Mouse (Mus musculus): ENCODE measurements around the gene Bsg. TPM values are rescaled to one million over a fixed set of nuclear protein-coding genes. Genes with fewer than 3 reads are reported as not detected.

The Bsg gene
- polyA plus RNA-seq, 1 experiment from 2014 or later: 576 TPM

GRCm38 (mm10) chr10:79668771-79669575 lies 35.3 kb upstream of the Bsg start, which contains the start of gene Tpgs1:
Tpgs1 (plus strand) TSS chr10:79669369.
- Histone ChIP-seq H3K4me2 (peak within 1 kb of the TSS; percentile 79), H3K27ac (ENCODE audit: low read depth, low read length) (peak within 1 kb of the TSS; percentile 96), H3K36me3 (ENCODE audit: control insufficient read depth, insufficient read depth, low read length) (no peaks in the 10 kb centered on the region), H3K9me3 (ENCODE audit: control insufficient read depth, low read length) (no peaks in the 10 kb centered on the region), H3K4me3 (ENCODE audit: low read depth, low read length) (peak within 1 kb of the TSS; percentile 95), H3K4me1 (ENCODE audit: control insufficient read depth, insufficient read depth, low read length) (peaks cover 17% of the 10 kb centered on the region), H3K9ac (ENCODE audit: low read length) (peak within 1 kb of the TSS; percentile 92), H3K27me3 (ENCODE audit: control insufficient read depth, insufficient read depth, low read length) (no peaks in the 10 kb centered on the region)
- under 1% methylated on average over 45 of the region's 45 CpGs for WGBS
- DNase-seq (ENCODE audit: low spot score, missing footprints) (peak; percentile 100), ATAC-seq (ENCODE audit: low FRiP score) (peak; percentile 80)

- DNase-seq (ENCODE audit: low spot score, missing footprints) (peak; percentile 98), ATAC-seq (ENCODE audit: low FRiP score) (peak; percentile 75)
- WGBS: under 1% methylated on average over 47 of the region's 47 CpGs
- Histone ChIP-seq H3K9ac (ENCODE audit: low read length) (peak overlapping the region; percentile 92), H3K4me1 (ENCODE audit: control insufficient read depth, insufficient read depth, low read length) (peaks cover 17% of the 10 kb centered on the region), H3K27ac (ENCODE audit: low read depth, low read length) (peak overlapping the region; percentile 96), H3K4me3 (ENCODE audit: low read depth, low read length) (peak overlapping the region; percentile 95), H3K36me3 (ENCODE audit: control insufficient read depth, insufficient read depth, low read length) (no peaks in the 10 kb centered on the region), H3K9me3 (ENCODE audit: control insufficient read depth, low read length) (no peaks in the 10 kb centered on the region), H3K4me2 (peak overlapping the region; percentile 79), H3K27me3 (ENCODE audit: control insufficient read depth, insufficient read depth, low read length) (no peaks in the 10 kb centered on the region)
Observed at GRCm38 (mm10) chr10:79669576-79670057, 34.7 kb upstream of the Bsg start.

DNA sequence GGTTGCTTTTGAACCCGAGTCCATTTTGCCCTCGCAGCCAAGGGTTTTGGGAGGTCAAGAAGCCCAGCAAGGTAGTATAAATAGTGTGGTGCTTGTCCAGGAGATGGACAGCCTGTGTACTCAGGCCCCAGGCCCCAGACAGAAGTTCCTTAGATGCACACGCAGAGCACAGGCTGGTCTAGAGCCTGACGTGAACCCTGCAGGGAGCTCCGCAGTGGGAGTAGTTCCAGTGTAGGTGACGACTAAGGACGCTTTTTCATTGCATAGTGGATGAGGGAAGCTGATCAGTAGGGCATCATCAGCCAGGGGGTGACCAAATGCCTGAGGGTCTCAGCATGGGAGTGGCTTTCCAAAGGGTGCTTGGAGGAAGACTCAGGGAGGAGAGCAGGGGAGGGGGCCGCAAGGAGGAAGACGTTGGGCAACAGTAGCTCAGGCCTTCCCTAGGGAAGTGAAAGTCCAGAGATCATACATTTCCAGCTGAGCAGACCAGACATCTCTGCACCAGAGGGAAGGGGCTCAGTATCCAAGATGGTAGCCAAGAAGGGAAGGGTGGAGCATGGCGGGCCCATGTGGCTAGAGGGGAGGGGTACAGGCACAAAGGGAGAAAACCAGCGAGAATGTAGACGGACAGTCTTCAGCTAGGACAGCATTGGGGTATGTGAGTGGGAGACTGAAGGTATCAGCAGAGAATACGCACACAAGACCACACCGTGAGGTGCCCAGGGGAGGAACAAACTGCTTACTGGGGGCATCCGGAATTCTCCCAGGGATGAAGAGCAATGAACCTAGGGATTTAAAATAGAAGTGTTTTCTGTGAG lies 34.0 kb upstream of the Bsg start:
- Histone ChIP-seq H3K36me3 (ENCODE audit: control insufficient read depth, insufficient read depth, low read length) (no peaks in the 10 kb centered on the region), H3K27me3 (ENCODE audit: control insufficient read depth, insufficient read depth, low read length) (no peaks in the 10 kb centered on the region), H3K4me1 (ENCODE audit: control insufficient read depth, insufficient read depth, low read length) (peaks cover 17% of the 10 kb centered on the region), H3K9ac (ENCODE audit: low read length) (peak overlapping the region; percentile 92), H3K4me3 (ENCODE audit: low read depth, low read length) (peak overlapping the region; percentile 95), H3K9me3 (ENCODE audit: control insufficient read depth, low read length) (no peaks in the 10 kb centered on the region), H3K27ac (ENCODE audit: low read depth, low read length) (no peak overlapping the region), H3K4me2 (peak overlapping the region; percentile 79)
- DNase-seq (ENCODE audit: low spot score, missing footprints): no peak
- WGBS: 37% methylated on average over 15 of the region's 15 CpGs
- peak; percentile 25 for ATAC-seq (ENCODE audit: low FRiP score)

DNA sequence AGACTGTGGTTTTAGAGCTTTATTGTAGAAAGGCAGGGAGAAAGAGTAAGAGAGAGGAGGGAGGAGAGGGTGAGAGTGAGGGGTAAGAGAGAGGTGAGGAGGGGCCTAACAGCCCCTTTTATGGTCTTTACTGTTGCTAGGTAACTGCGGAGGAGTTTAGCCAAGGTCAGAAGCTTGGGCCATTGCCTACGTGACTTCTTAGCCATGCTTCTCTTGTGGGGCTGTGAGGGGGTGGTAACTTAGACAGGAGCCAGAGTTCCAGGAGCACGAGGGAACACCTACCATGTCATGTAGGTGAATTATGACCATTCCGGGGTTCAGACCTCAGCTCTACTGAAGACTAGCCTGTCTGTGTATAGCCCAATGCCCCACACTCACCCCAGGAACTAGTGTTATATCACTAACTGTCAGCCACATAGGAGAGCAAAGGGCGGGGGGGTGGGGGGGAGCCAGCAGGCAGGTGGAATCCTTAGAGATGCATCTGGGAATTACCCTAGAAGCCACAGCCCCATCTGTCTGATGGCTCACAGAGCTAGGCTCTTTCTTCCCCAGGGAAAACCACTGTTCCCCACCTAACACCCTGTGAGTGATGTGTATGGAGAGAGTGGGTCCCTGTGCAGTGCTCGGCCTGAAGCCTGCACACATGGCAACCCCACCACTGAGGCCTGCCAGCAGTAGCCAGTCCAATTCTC lies 32.7 kb upstream of the Bsg start:
- ATAC-seq (ENCODE audit: low FRiP score): no peak
- no peak for DNase-seq (ENCODE audit: low spot score, missing footprints)
- no peak overlapping the region for H3K4me3 ChIP-seq (ENCODE audit: low read depth, low read length)
- H3K36me3 ChIP-seq (ENCODE audit: control insufficient read depth, insufficient read depth, low read length): no peaks in the 10 kb centered on the region
- no peaks in the 10 kb centered on the region for H3K27me3 ChIP-seq (ENCODE audit: control insufficient read depth, insufficient read depth, low read length)
- 0 out of 2 replicates have a peak overlapping the region, but pooled peaks have one; percentile 11 for H3K4me2 ChIP-seq
- 65% methylated on average over 6 of the region's 6 CpGs for WGBS
- H3K9me3 ChIP-seq (ENCODE audit: control insufficient read depth, low read length): no peaks in the 10 kb centered on the region
- no peak overlapping the region for H3K27ac ChIP-seq (ENCODE audit: low read depth, low read length)
- peaks cover 17% of the 10 kb centered on the region for H3K4me1 ChIP-seq (ENCODE audit: control insufficient read depth, insufficient read depth, low read length)
- no peak overlapping the region for H3K9ac ChIP-seq (ENCODE audit: low read length)

GRCm38 (mm10) chr10:79672088-79672455 lies 32.2 kb upstream of the Bsg start:
- H3K27ac ChIP-seq (ENCODE audit: low read depth, low read length): no peak overlapping the region
- no peak overlapping the region for H3K4me2 ChIP-seq
- H3K9ac ChIP-seq (ENCODE audit: low read length): no peak overlapping the region
- ATAC-seq (ENCODE audit: low FRiP score) (no peak), DNase-seq (ENCODE audit: low spot score, missing footprints) (no peak)
- no peaks in the 10 kb centered on the region for H3K9me3 ChIP-seq (ENCODE audit: control insufficient read depth, low read length)
- H3K4me1 ChIP-seq (ENCODE audit: control insufficient read depth, insufficient read depth, low read length): peaks cover 17% of the 10 kb centered on the region
- 66% methylated on average over 3 of the region's 3 CpGs for WGBS
- H3K36me3 ChIP-seq (ENCODE audit: control insufficient read depth, insufficient read depth, low read length): no peaks in the 10 kb centered on the region
- no peak overlapping the region for H3K4me3 ChIP-seq (ENCODE audit: low read depth, low read length)
- H3K27me3 ChIP-seq (ENCODE audit: control insufficient read depth, insufficient read depth, low read length): no peaks in the 10 kb centered on the region

- Histone ChIP-seq H3K9ac (ENCODE audit: low read length) (no peak overlapping the region), H3K9me3 (ENCODE audit: control insufficient read depth, low read length) (no peaks in the 10 kb centered on the region), H3K36me3 (ENCODE audit: control insufficient read depth, insufficient read depth, low read length) (no peaks in the 10 kb centered on the region), H3K4me3 (ENCODE audit: low read depth, low read length) (no peak overlapping the region), H3K4me1 (ENCODE audit: control insufficient read depth, insufficient read depth, low read length) (peaks cover 17% of the 10 kb centered on the region), H3K27ac (ENCODE audit: low read depth, low read length) (no peak overlapping the region), H3K27me3 (ENCODE audit: control insufficient read depth, insufficient read depth, low read length) (no peaks in the 10 kb centered on the region), H3K4me2 (no peak overlapping the region)
- DNase-seq (ENCODE audit: low spot score, missing footprints) (no peak), ATAC-seq (ENCODE audit: low FRiP score) (no peak)
- WGBS: 94% methylated on average over 3 of the region's 3 CpGs
Observed at GRCm38 (mm10) chr10:79673054-79673453, 31.2 kb upstream of the Bsg start.

DNA sequence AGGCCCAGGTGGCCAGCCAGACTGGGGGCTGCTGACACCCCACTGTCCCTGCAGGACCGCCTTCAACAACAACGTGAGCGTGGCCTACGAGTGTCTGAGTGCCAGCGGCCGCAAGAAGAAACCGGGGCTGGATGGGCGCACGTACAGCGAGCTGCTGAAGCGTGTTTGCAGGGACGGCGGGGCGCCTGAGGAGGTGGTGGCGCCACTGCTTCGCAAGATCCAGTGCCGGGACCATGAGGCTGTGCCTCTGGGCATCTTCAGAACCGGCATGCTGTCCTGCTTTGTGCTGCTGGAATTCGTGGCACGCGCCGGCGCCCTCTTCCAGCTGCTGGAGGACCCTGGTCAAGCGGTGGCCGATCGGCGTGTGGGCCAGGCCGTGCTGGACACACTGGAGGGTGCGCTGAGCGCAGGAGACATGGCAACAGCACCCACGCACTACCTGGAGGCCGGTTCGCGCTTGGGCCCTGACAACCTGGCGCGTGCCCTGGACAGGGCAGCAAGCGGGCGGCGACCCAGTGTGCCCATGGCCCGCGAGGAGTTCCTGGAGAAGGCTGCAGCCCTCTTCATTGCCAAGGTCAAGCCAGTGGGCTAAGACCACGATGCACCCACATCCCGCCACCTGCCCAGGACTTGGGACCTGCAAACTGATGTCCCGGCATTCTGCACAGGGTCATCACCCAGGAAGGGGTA lies 28.8 kb upstream of the Bsg start:
- ATAC-seq (ENCODE audit: low FRiP score): no peak
- Histone ChIP-seq H3K36me3 (ENCODE audit: control insufficient read depth, insufficient read depth, low read length) (no peaks in the 10 kb centered on the region), H3K4me2 (no peak overlapping the region), H3K4me3 (ENCODE audit: low read depth, low read length) (no peak overlapping the region), H3K4me1 (ENCODE audit: control insufficient read depth, insufficient read depth, low read length) (peaks cover 7% of the 10 kb centered on the region), H3K9ac (ENCODE audit: low read length) (no peak overlapping the region), H3K27me3 (ENCODE audit: control insufficient read depth, insufficient read depth, low read length) (no peaks in the 10 kb centered on the region), H3K27ac (ENCODE audit: low read depth, low read length) (no peak overlapping the region), H3K9me3 (ENCODE audit: control insufficient read depth, low read length) (no peaks in the 10 kb centered on the region)
- no peak for DNase-seq (ENCODE audit: low spot score, missing footprints)
- WGBS: 55% methylated on average over 44 of the region's 44 CpGs

DNA sequence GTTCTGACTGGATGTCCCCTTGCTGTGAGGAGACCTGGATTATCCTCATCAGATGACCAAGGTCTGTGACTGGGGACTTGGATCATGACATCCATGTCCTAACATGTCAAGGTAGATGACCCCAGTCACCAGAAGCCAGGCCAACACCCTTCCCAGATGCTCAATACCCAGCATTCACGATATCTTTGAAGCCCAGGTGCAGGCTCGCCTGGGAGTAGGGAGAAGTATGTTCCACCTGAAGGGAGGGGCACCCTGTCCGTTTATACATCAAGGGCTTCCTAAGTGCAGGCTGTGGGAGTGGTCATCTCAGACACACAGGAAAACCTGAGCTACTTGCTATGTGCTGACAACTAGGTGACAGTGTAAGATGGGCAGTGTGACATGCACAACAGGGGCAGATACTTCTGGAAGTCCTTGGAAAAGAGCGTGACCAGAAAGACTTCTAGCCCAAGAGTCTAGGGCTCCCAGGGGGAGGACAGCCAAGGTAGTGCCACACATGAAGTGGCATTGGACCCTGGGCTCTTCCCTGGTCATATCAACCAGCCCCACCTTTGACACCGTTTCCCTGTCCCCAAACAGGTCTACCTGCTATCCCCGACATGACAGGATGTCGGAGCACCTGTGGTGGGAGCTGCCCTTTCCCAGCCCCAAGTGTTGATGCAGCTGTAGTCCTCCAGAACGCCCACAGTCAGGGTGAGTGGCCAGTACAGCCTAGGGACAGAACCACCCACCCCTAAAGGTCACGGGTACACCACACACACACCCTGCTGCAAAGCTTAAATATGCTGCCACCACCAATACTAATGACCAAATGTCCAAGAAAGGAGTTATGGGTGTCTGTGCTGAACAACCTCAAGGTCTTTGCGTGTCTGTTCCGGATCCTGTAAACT lies 23.4 kb upstream of the Bsg start:
- peaks cover 17% of the 10 kb centered on the region for H3K4me1 ChIP-seq (ENCODE audit: control insufficient read depth, insufficient read depth, low read length)
- DNase-seq (ENCODE audit: low spot score, missing footprints): no peak
- peak; percentile 41 for ATAC-seq (ENCODE audit: low FRiP score)
- H3K27ac ChIP-seq (ENCODE audit: low read depth, low read length): peak overlapping the region; percentile 25
- peak overlapping the region; percentile 54 for H3K4me2 ChIP-seq
- WGBS: 41% methylated on average over 11 of the region's 11 CpGs
- no peaks in the 10 kb centered on the region for H3K27me3 ChIP-seq (ENCODE audit: control insufficient read depth, insufficient read depth, low read length)
- peaks cover 8% of the 10 kb centered on the region for H3K36me3 ChIP-seq (ENCODE audit: control insufficient read depth, insufficient read depth, low read length)
- peak overlapping the region; percentile 41 for H3K9ac ChIP-seq (ENCODE audit: low read length)
- peak overlapping the region; percentile 83 for H3K4me3 ChIP-seq (ENCODE audit: low read depth, low read length)
- H3K9me3 ChIP-seq (ENCODE audit: control insufficient read depth, low read length): no peaks in the 10 kb centered on the region
